Mouse (Mus musculus) thymus, postnatal 10 days (tissue): ENCODE results near the gene Thada.

Experiments used
- DNase-seq, 2 experiments: peaks; one replicate each; pipeline ENCODE4 v3.0.0; 2021; ENCODE audit warnings: low spot score in 2 of 2

The Thada gene

DNA sequence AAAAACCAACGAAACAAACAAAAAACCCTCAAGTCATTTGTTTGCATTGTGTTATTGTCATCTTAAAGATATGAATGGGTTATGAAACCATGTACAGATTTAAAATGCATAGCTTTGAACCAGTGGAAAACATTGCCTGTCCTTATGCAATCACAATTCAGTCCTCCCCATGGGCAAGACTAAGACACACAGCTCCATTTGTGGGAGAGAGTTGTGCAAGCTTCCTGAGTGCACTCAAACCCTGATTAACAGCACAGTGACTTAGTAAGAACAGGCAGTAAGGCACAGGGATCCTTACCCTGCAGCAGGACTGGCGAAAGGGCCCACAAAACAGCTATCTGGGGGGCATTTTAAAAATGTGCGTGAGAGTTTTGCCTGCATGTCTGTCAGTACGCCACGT lies 11.2 kb upstream of the Thada start:
- no peak for DNase-seq

DNA sequence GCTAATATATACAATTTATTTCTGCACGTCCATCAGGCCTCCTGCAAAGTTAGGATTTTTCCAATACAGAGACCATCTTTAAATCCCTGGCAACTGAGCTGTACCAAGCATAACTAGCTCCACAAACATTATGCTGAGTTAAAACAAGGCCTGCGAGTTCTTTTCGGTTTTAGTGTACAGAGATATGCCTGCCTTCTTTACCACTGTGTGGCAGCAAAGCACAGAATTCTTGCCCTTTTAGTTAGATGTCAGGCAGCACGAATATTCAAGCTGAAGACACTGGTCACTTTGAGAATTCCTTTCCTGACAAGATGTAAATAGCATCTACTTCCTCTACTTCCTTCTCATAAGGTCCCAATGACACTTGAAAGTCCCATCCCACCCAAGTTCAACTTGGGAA lies 8.3 kb upstream of the Thada start:
- DNase-seq: no peak

DNA sequence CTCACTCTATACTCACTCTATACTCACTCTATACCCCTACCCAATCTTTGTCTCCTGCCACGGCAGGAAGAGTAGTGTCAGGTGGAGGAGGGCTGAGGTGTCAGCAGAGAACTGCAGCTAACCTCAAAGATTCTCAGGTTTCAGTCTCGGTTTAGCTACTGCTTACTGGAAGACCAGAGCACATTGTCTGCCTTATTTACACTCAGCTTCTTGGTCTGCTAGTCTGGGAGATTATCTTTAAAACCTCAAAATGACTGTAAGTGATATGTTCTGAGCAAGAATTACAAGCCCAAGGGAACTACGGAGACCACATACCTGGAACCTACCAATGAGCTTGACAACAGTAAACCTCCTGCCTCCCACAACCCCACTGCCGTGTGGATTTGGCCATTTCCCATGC lies 31.0 kb downstream of the Thada start:
- DNase-seq: no peak

DNA sequence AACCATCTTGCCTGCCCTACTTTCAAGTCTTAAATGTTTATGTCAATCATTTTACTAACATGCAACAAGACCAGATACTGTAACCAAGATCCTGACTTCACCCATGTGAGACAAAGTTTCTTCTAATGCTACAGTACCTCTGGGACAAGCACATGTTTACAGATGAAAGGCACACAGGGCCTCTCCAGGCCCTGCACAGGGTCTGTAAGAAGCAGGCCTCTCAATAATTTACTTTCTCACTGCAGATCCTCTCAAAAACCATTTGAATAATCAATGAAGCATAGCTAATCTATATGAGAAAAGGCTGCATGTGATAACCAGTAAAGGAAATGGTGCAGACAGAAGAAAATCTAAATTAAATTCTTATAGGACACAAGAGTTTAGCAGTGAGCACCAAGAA lies 31.8 kb downstream of the Thada start:
- DNase-seq: no peak

DNA sequence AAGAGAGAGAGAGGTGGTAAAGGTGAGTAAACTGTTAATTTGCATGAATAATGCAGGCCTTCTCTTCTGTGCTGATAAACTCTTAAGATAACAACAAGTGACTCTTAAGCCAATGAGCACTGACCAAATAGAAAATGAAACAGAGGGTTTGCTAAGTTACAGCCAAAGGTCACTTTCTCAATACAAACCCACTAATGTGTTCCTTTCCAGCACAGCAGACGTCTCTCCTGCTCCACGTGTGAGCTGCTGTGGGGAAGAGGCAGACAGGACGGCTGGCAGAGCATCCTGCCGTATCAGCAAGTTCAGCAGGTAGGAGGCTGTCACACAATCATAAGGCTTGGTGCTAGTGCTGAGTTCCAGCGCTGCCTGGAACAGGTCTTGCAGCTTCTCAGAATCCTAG lies 34.0 kb downstream of the Thada start:
- DNase-seq: no peak

DNA sequence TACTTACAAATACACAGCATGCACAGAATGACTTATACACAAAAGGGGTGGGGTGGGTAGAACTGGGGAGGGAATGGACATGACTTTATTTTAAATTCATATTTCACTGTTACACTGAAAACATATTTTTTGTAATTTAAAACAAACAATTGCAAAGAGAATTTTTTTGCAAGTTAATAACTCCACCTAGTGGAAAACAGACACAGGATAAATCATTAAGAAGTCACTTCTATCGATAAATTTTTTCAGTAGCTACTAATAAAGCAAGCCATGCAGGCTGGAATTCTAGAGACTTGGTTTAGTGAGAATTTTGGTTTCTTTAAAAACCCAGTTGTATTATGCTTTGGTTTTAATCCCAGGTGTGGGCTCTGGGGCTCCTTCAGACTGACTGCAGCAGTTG lies 41.7 kb downstream of the Thada start:
- DNase-seq: no peak

DNA sequence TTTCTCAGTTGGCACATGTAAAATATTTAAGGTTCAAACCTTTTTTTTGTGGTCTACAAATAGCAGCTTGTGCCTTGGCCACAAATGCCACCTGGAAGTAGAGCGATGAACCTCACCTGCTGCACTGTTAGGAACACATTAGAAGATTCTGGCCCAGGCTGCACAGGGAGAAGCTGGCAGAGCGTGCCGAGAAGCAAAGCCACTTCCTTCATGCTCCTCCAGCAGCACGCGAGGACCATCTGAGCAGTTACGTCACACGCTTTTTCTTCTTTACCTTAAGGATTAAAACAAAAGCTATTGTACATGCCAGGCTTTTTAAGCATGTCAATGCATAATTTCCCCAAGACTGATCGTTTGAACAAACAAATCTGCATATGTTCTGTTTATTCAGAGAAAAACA lies 43.1 kb downstream of the Thada start:
- peak; percentile 60 for DNase-seq

DNA sequence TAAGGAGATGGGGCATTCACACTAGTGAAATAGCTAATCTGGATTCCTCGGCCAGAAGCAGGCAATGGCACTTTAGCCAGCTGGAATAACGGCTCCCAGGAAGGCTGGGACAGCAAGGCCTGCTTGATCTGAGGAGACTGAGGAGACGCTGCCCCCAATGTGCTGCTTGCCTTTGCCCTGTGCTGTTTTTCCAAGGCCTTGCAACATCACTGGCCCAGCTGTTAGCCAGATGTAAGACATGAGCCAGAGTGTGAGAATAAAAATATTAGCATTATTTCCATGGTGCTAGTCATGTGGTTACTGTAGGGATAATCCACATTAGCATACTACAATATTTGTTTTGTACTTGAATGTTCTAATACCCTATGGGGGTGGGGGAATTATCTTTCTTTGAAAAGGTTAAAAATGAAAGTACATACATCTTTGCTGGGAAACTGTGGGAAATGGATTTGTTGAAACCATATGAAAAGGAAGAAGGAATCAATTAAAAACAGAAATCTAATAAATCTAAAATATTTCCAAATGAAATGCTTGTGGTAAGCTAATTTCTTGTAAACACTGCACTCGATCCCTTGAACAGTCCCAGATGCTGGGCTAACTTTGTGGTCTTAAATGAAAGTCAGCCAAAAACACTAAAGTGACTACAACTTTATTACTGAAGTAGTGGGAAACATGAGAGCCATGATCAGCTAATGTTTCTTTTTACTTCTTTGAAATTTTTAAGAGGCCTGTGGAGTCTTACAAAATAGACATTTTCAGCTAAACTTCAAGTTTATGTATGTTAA lies 43.8 kb downstream of the Thada start:
- no peak for DNase-seq

DNA sequence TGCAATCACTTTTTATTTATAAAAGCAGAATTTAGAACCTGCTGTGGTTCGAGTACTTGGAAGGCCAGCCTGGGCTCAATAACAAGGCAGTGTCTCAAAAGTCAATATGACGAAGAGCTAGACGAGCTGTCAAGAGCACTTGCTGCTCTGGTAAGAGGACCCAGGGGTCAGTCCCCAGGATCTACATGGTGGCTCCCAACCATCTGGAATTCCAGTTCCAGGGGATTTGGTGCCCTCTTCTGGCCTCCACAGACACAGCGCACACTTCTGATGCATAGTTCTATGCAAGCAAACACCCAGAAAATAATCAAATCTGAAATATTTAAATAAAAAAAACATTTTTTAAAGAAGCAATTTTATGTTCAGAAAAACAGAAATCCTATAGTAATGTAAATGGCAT lies 45.0 kb downstream of the Thada start:
- peak in 1 of 2 experiments; percentile 16 for DNase-seq

DNA sequence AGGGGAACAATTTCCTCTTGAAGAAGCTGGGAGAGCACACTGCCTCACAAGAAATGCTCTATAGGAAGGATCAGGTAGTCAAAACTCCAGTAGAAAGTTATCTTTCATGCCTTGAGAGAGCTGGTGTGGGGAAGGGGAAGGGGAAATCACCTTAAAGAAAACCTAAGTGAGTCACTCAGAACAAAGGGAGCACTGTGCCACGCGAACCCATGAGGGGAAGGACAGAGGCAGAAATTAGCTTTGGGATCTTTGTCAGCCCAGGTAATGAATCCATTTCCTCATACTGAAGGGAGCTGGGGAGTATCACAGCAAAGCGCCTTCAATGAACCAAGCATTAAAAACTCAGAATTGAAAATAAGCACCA lies 45.7 kb downstream of the Thada start:
- DNase-seq: no peak

DNA sequence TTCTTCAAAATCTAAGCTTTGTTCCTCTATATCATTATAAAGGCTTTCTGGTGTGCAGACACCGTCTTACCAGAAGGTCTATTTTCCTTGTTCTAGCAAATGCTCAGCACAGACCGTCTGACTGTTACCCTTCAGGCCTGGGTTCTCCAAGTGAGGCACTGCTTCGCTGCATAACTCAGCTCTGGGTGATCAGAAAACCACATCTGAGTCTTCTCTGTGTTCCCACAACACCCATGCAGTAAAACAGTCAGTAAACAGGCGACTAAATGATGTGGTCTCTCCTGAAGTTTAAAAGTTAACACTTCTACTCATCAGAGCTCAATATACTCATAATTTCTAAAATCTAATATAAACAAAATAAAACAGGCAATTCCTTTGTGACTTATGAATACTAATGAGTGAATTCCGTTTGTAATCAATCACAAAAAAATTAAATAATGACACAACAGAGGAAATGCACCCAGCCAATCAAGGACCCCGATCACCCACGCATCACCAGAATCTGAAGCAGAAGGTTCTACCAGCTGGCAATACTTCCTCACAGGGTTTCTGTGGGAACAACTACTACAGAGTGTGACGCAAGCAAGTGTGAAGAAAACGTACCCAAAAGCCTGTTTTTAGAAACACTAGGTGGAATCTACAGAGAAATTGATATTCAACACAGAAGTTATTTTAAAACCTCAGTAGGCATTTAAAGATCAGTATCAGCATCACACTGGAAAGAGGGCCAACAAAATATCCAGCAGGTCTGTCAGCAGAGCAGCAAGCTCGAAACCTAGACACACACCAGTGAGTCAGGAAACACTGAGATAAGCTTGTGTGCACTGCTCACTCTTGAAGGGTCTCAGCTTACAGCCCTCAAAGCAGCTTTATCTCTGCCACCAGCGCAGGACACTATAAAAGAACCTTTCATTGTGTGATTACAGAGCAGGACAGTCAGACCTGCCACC lies 46.4 kb downstream of the Thada start:
- peak; percentile 16 to 34 for DNase-seq

DNA sequence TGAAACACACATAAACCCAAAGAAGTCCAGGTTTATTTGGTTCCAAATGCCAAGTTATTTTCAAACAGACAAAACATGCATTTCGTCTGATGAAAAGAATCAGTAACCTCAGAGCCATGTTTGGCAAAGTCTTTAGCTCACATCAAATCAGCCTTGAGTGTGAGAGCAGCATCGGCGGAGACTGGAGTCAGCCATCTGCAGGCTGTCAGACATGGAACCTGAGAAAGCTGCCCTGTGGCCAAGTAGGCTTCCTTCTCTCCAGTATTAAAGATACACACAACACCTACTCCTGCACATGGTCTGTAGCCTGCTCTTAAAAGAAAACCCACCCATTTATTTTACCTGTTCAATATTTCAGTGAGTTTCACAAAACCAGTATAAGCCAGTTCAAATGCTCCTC lies 50.1 kb downstream of the Thada start:
- no peak for DNase-seq

DNA sequence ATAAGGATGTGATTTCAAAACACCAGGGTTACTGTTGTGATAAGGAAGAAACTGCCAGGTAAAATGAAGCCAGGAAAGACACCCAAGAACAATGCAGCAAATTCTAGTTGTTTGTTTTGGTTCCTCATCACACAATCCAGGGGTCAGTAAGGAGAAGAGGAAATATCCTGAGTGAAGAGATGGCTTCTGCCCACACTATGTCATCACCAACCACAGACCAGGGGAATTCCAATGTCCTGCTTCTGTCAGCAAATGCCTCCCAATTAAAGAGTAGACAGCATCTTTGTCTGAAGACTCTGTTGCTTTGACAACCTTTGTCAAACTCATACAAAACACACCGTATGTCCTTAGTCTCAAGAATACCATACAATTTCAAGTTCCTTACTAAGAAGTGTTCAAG lies 57.3 kb downstream of the Thada start:
- DNase-seq: no peak

DNA sequence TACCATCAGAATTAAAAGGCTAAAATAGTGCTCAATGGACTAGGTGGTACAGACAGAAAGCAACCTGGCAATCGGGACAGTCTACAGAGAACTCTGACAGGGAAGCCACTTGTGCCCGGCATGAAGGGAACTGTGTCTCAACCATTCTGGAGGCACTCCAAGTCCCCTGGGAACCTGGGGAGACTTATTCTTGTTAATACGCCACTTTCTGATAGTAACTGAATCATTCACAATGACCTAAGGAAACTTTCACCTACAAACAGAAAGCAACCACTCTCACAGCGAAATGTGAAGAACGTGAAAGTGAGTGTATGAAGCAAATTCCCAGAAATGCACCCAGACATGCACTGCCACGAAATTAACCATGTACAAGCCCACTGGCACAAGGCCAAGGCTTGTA lies 60.4 kb downstream of the Thada start:
- DNase-seq: no peak

DNA sequence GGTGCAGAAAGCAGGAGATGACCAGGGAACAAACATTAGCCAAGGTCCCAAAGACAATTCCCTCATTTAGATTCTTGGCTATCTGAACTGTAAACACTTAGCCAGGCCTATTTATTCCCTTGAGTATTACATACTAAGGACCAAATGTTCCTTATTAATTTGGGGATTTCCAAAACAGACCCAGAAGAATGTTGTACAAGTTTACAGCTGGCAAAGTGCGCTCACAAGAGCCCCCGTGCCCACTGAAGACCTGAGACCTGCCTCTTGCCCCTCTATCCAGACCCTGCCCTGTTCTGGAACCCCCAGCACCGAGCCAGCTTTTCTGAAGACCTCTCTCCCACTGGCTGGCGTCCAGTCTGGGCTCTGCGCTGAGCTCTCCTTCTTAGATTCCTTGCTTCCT lies 64.2 kb downstream of the Thada start:
- DNase-seq: no peak

DNA sequence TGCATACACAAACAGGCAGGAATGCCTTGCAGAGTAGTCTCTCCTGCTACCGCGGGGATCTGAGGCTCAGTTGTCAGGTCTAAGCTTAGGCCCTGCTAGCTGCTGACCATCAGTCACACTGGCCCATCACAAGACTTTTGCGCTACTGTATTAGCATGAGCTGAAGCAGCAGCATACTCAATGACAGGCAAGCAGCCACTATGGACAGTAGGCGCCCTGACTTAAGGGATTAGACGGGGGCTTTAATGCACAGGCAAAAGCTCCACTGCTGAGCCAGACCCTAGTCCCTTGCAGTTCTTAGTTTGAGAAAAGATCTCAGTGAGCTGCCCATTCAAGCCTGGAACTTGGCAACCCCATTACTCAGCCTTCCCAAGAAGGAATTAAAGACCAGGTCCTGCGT lies 66.6 kb downstream of the Thada start:
- no peak for DNase-seq

DNA sequence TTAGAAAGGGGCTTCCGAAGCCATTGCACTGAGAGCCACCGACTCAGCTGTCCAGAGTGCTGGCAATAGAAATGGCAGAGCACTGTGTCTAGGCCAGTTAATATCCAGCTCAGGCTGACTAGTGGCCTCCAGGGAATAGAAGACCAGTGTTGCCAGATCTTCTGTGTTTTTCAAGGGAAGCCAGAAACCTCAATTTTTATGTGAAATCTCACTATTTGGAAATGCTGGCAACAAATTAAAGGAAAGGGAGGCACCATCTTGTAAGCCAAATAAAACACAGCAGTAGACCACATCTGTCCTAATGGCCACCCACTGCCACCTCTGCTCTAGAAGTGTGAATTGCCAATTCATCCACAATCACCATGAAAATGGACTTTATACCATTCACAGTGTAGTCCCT lies 76.0 kb downstream of the Thada start:
- DNase-seq: no peak

DNA sequence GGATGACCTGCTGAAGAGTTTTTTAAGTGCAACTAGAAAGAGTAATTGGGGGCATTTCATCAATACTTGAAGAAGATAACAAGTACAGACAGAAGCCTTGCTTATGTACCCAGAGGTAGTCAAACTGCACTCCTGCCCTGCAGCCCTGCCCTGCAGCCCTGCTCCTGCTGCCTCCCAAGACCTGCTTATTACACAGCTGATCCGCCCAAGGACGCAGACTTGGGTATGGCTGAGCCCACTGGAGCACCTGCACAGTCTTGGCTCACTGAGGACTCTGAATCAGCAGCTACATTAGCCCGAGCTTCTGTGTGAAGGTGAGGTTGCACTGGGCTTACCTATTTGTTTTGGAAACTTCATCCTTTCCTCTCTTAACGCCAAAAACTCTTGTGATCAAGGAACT lies 79.8 kb downstream of the Thada start:
- DNase-seq: no peak

DNA sequence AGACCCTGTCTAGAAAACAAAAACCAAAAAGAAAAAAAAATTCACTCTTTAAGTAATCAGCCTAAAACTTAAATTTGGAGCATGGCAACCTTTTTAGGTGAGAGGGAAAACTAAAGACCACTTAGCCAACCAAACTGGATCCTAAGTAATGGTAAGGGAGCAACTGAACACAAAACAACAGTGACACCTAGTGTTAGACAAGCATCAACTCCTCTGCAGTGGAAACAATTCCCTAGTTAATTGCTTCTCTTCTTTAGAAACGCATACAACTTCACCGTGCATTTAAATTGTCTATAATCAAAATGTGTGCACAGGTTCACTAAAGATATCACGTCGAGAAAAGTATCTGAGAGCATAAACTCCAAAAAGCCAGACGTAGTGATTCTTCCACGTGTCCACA lies 80.3 kb downstream of the Thada start:
- DNase-seq: peak in 1 of 2 experiments; percentile 35

DNA sequence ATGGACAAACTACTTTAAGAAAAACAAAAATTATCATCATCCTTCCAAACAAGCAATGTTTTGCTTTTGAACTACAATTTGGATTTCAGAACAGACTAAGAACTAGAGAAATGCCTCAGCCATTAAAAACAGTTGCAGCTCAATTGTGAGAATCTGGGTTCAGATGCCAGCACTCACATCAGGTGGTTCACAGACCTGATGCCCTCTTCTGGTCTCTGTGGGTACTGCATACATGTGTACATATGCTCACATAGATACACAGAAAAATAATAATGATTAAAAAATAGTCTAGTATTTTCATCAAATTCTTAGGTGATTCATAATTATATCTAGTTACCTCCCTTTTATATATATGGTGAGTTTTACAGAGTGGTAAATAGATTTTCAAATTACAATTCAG lies 81.3 kb downstream of the Thada start:
- peak in 1 of 2 experiments; percentile 44 for DNase-seq

DNA sequence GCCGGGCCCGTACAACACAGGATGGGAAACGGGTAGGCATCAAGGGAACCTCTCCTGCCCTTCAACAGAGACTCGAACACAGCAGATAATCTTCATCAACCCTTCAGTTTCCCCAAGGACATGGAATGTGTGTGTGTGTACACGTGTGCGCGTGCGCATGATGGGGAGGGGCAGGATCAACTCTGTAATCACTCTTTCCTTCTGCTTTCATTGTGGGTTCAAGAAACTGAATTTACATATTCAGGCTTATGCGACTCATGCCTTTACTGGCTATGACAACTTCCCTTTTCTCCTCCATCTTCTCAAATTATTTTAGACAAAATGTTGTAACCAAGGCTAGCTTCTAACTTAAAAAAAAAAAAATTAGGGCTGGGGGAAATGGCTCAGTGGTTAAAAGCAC lies 85.7 kb downstream of the Thada start:
- DNase-seq: no peak

DNA sequence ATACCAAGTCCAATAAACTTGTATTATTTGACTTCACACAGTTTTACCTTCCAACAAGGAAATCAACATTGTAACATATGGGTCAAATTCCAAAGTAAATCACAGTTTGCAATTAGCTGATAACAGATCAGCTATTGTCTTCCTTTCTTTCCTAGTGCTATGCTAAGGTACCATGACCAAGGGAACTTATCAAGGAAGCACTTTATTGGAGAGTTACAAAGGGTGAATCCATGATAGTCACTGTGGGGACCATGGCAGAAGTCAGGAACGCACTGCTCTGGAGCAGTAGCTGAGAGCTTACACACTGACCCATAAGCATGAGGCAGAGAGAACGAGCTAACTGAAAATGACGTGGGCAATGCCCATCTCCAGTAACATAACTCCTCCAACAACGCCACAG lies 89.1 kb downstream of the Thada start:
- DNase-seq: no peak

DNA sequence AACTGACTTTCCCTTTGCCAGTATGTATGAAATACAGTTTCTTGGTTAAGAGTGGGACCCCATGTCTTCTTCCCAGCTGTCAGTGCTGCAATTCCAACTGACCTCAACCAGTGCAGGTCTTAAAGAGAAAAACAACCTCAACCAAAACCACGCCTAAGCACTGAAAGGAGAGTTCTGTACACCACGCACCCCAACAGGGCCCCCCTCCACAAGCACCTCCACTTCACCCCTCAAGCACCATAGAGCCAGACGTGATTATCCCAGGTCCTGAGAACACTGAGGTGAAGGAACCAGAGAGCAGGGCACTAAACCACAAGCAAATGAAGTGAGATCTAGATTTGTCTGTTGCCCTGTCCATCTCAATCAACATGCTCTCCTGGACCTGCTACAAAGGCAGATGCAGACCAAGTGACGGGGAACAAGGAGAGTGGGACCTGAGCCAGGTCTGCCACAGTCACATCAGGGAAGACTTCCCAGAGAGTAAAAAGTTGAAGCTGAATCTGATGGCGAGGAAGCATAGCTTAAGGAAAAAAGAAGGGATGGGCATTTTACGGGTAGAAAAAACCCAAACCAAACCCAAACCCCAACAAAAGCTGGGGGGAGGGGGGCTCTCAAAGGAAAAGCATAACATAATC lies 93.5 kb downstream of the Thada start:
- no peak for DNase-seq
